Mouse (Mus musculus) adrenal gland, adult 8-10 months (tissue): Measurements from ENCODE around the gene Krt90. TPM values are rescaled to one million over a fixed set of nuclear protein-coding genes. Genes with fewer than 3 reads are reported as not detected.
"Not testable (repeated sequence)": the region's sequence is repeated elsewhere in the genome, so short reads cannot be mapped to it uniquely, and the experiment has no call there.

Source experiments
- DNase-seq: peaks from one replicate; pipeline ENCODE4 v3.0.0; 2022
- total RNA-seq, 4 experiments: library from RNA; stranded (reverse); gene quantifications; 2 replicates each; pipeline ENCODE4 v1.2.4; 2022

Krt90 gene
- not detected for total RNA-seq

- DNase-seq = no peak
Measured at GRCm38 (mm10) chr15:101562850-101563249, at the start of gene Krt90. Gene Krt90 (minus strand): TSS chr15:101562950.

GRCm38 (mm10) chr15:101599123-101599522 is 36.4 kb upstream of the Krt90 start:
- no peak for DNase-seq

GRCm38 (mm10) chr15:101588216-101588615 is 25.5 kb upstream of the Krt90 start:
- no peak for DNase-seq

- peak; percentile 18 for DNase-seq
Measured at GRCm38 (mm10) chr15:101584456-101584855, 21.7 kb upstream of the Krt90 start.

GRCm38 (mm10) chr15:101583211-101583965 is 20.6 kb upstream of the Krt90 start:
- no peak for DNase-seq

DNA sequence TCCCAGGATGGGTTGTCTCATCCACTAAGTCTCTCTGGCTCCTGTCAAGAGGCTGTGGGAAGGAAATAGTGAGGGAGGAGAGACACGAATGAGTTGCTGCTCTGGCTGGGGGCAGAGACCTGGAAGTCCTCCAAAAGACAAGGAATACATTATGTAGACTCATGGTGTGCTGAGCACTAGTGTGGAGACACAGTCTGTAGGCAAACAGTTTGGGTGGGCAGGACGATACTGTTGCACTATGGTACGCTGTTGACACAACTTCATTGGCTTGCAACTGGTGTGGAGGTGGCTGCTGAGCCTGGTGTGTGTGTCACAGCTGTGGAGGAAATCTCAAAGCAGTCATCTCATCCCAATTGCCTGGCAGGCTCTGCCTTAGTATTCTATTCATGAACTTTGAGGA is 19.0 kb upstream of the Krt90 start:
- DNase-seq = no peak

DNA sequence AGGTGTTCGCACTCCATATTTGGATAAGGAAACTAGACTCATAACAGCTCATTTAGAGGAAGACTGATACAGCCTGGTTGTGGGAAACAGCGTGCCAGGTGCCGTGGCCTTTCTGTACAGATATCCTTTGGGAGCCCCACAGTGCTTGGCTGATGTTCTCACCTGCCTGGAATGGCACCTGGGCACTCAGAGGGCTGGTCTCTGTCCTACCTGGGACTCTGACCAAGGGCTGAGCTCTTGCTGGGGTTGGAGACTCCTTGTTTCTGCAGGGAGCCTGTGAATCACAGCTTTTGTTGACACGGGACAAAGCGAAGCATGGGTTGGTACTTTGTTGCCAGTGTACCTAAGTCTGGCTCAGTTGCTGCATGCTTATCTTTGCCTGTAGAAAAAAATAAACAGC is 12.8 kb upstream of the Krt90 start:
- DNase-seq = no peak

DNA sequence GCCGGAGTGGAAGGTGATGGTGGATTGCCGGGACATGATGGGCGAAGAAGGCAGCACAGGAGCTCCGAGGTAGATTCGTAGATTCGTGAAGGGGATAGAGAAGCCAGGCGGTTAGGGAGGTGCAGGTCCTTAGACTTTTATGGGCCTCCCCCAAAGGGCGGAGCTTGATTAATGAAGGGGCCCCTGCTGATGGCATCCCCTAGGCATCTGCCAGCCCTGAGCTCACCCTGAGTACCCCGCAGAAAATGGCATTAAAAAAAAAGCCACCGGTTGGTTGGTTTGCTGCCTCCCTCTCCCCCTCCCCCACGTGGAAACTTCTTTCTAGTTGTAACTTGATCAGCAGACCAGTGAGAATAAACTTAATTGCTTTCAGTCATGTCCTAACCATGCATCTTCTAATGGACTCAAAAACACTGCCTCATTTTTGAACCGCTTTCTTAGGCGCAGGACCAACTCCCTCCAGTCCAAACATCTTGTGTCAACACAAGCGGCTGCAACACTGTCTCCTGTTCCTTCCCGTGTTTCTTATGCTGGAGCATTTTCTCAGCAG is 11.1 kb upstream of the Krt90 start, which contains the start of gene Krt75:
Gene Krt75 (minus strand): TSS at position 109 of the 550 bp plus-strand sequence.
- no peak for DNase-seq

GRCm38 (mm10) chr15:101567780-101568179 is 5.0 kb upstream of the Krt90 start:
- DNase-seq = no peak

- DNase-seq = no peak
Measured at GRCm38 (mm10) chr15:101558034-101558646, 4.6 kb downstream of the Krt90 start.

GRCm38 (mm10) chr15:101553169-101553568 is 9.6 kb downstream of the Krt90 start:
- DNase-seq = no peak

GRCm38 (mm10) chr15:101552188-101552587 is 10.6 kb downstream of the Krt90 start:
- DNase-seq = no peak

GRCm38 (mm10) chr15:101550567-101550966 is 12.2 kb downstream of the Krt90 start, which contains the start of gene Krt82:
Gene Krt82 (minus strand): TSS chr15:101550667.
- no peak for DNase-seq

- no peak for DNase-seq
Measured at GRCm38 (mm10) chr15:101544478-101544877, 18.3 kb downstream of the Krt90 start.

- DNase-seq = no peak
Measured at GRCm38 (mm10) chr15:101542543-101542942, 20.2 kb downstream of the Krt90 start.

- no peak for DNase-seq
Measured at GRCm38 (mm10) chr15:101538580-101538900, 24.2 kb downstream of the Krt90 start.

GRCm38 (mm10) chr15:101537864-101538579 is 24.7 kb downstream of the Krt90 start:
- no peak for DNase-seq

DNA sequence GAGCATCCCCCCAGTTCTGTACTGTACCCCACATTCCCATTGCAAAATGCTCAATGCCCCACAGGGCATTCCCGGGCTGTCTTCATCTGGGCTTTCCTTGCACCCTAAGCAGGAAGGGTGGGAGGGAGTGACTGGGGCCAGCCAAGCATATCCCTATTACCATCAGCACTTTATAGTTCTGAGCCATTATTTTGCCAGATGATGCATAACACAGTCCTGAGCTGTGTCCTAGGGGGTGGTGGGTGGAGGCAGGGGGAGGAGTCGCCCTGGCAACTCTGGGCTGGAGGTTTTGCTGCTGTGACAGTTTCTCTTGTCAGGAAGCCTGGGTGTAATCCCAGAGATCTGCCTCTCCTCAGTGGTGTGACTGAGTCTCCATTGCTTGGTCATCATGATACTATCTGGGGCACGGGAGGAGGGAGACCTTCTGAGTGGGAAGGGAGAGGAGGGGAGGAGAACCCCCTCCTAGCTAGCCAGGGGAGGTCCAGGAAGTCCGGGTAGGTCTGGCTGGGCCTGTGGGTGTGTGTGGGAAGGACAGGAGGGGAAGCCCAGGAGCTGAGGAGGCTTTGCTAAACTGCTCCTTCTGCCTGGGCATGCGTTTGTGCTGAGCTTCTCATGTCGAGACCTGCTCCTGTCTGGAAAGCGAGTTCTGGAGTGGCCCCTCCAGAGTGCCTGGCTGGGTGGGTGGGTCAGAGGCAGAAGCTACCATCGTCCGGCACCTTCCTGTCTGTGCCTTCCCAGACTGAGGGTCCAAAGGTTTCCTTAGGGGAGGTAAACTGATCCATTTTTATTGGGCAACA is 26.5 kb downstream of the Krt90 start:
- DNase-seq = no peak

DNA sequence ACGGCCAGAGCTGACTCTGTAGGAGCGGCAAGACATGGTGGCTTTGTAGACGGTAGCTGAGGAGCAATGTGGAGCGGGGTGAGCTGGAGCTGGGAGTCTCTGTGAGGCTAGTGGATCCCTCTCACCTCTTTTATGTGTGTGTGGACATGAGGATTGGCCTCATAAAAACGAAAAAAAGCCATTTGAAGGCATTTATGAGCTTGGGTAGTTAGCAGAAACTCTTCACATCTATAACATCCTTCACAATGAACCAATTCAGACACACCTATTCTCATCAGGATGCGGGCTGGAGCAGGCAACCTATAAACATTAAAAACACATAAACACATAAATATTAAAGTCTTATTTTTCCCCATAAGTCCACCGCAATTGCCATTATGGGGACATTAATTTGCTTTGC is 30.0 kb downstream of the Krt90 start, which contains the start of gene Krt84:
Gene Krt84 (minus strand): TSS at position 101 of the 400 bp plus-strand sequence.
- DNase-seq = no peak

- DNase-seq = no peak
Measured at GRCm38 (mm10) chr15:101522556-101523232, 40.1 kb downstream of the Krt90 start.

DNA sequence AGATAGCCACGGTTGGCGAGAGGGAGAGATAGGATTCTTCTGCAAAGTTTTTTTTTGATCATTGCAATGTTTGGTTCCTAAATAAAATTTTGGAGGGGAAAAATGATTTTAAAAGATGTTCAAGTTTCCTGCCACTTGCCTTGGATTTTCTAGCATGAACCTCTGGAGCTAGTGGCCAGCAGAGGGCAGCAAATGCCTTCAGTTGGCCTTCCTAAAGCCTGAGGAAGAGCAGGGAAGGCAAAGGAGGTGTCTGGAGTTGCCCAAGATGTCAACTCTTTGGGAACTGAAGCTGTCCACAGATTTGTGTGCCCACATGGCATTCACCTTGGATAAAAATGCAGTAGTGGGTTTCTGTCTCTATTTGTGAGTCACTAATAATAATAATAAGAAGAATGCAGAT is 43.0 kb downstream of the Krt90 start:
- peak; percentile 50 for DNase-seq

GRCm38 (mm10) chr15:101517161-101517560 is 45.6 kb downstream of the Krt90 start, which contains the start of gene Gm49425:
Gene Gm49425 (minus strand): TSS chr15:101517261.
- not testable (repeated sequence) for DNase-seq
